Mouse (Mus musculus) MEL (cell line): ENCODE data around the gene Ppfia2. TPM values are rescaled to one million over a fixed set of nuclear protein-coding genes. Genes with fewer than 3 reads are reported as not detected.

Source experiments
- DNase-seq: peaks from one replicate; pipeline ENCODE4 v3.0.0; 2011; ENCODE audit warnings: low read depth, low spot score
- H3K27ac ChIP-seq: 2 replicates; pipeline ENCODE4 v1.5.1; 2012; ENCODE audit warnings: low read depth, mild to moderate bottlenecking, control low read depth, low read length, moderate library complexity; ENCODE audit not compliant: control insufficient read depth
- H3K27me3 ChIP-seq, 2 experiments: fragments of 150-350 bp in 1 of 2; sonication (generic) in 1 of 2; 2 replicates each; pipeline ENCODE4 v1.6.1; 2012; ENCODE audit warnings: low read length in 2 of 2, mild to moderate bottlenecking in 2 of 2, improper control_type of control experiment in 1 of 2, moderate library complexity in 1 of 2; ENCODE audit not compliant: insufficient read depth in 2 of 2, control insufficient read depth in 1 of 2
- H3K36me3 ChIP-seq, 2 experiments: 2 replicates each; pipeline ENCODE4 v1.6.1; 2012 to 2014; ENCODE audit warnings: low read length in 2 of 2, improper control_type of control experiment in 1 of 2, inconsistent platforms in 1 of 2, mild to moderate bottlenecking in 1 of 2; ENCODE audit not compliant: insufficient read depth in 2 of 2, control insufficient read depth in 1 of 2
- H3K4me1 ChIP-seq, 2 experiments: fragments of 150-350 bp in 1 of 2; sonication (generic) in 1 of 2; 2 replicates each; pipeline ENCODE4 v1.6.1; 2012; ENCODE audit warnings: low read length in 2 of 2, improper control_type of control experiment in 1 of 2, mild to moderate bottlenecking in 1 of 2; ENCODE audit not compliant: insufficient read depth in 2 of 2, control insufficient read depth in 1 of 2
- H3K4me3 ChIP-seq, 2 experiments: fragments of 150-350 bp in 1 of 2; sonication (generic) in 1 of 2; 2 replicates each; pipeline ENCODE4 v1.5.1; 2012; ENCODE audit warnings: low read depth in 2 of 2, low read length in 2 of 2, mild to moderate bottlenecking in 2 of 2, moderate library complexity in 2 of 2, control low read depth in 1 of 2, improper control_type of control experiment in 1 of 2; ENCODE audit not compliant: control insufficient read depth in 1 of 2, insufficient read depth in 1 of 2
- H3K79me2 ChIP-seq: 2 replicates; pipeline ENCODE4 v1.6.1; 2012; ENCODE audit warnings: mild to moderate bottlenecking, low read length, moderate library complexity; ENCODE audit not compliant: control insufficient read depth, poor library complexity, insufficient read depth
- H3K9ac ChIP-seq: 2 replicates; pipeline ENCODE4 v1.6.1; 2012; ENCODE audit warnings: low read depth, mild to moderate bottlenecking, control low read depth, low read length, moderate library complexity; ENCODE audit not compliant: control insufficient read depth, poor library complexity, severe bottlenecking
- H3K9me3 ChIP-seq: fragments of 150-350 bp; sonication (generic); replicated peaks from 2 replicates; pipeline ENCODE4 v1.6.1; 2012; ENCODE audit warnings: mild to moderate bottlenecking, low read length, improper control_type of control experiment, moderate library complexity; ENCODE audit not compliant: insufficient read depth
- CHD1 ChIP-seq: IDR thresholded peaks from 2 replicates; pipeline ENCODE4 v1.6.1; 2012; ENCODE audit warnings: low read depth, mild to moderate bottlenecking, inconsistent platforms, low read length, improper control_type of control experiment
- EP300 ChIP-seq, 2 experiments: IDR thresholded peaks; 2 replicates each; pipeline ENCODE4 v1.6.1; 2011; ENCODE audit warnings: improper control_type of control experiment in 2 of 2, low read length in 2 of 2, low read depth in 1 of 2, mild to moderate bottlenecking in 1 of 2
- ETS1 ChIP-seq: IDR thresholded peaks from 2 replicates; pipeline ENCODE4 v1.6.1; 2012; ENCODE audit warnings: low read depth, mild to moderate bottlenecking, inconsistent platforms, low read length, improper control_type of control experiment, moderate library complexity
- GABPA ChIP-seq: IDR thresholded peaks from 2 replicates; pipeline ENCODE4 v1.6.1; 2012; ENCODE audit warnings: low read depth, mild to moderate bottlenecking, inconsistent platforms, low read length, improper control_type of control experiment, moderate library complexity
- GATA1 ChIP-seq: IDR thresholded peaks from 2 replicates; pipeline ENCODE4 v1.6.1; 2011; ENCODE audit warnings: low read depth, low read length, improper control_type of control experiment
- JUND ChIP-seq: IDR thresholded peaks from 2 replicates; pipeline ENCODE4 v1.6.1; 2011; ENCODE audit warnings: low read depth, mild to moderate bottlenecking, improper control_type of control experiment, low read length
- MAX ChIP-seq: IDR thresholded peaks from 2 replicates; pipeline ENCODE4 v1.6.1; 2011; ENCODE audit warnings: low read length, improper control_type of control experiment
- MEF2A ChIP-seq: IDR thresholded peaks from 2 replicates; pipeline ENCODE4 v1.6.1; 2014; ENCODE audit warnings: low read depth, mild to moderate bottlenecking, inconsistent platforms, low read length, improper control_type of control experiment; ENCODE audit not compliant: poor library complexity, insufficient replicate concordance, severe bottlenecking; ENCODE audit errors: extremely low read depth
- MXI1 ChIP-seq: IDR thresholded peaks from 2 replicates; pipeline ENCODE4 v1.6.1; 2011; ENCODE audit warnings: mild to moderate bottlenecking, low read depth, low read length, improper control_type of control experiment
- NELFE ChIP-seq: IDR thresholded peaks from 2 replicates; pipeline ENCODE4 v1.6.1; 2011; ENCODE audit warnings: low read depth, low read length, improper control_type of control experiment
- NRF1 ChIP-seq: IDR thresholded peaks from 2 replicates; pipeline ENCODE4 v1.6.1; 2014; ENCODE audit warnings: low read depth, mild to moderate bottlenecking, inconsistent platforms, low read length, improper control_type of control experiment, moderate library complexity; ENCODE audit not compliant: poor library complexity, insufficient read depth, severe bottlenecking
- POLR2A ChIP-seq, 2 experiments: IDR thresholded peaks; 2 replicates each; pipeline ENCODE4 v1.6.1; 2011 to 2012; ENCODE audit warnings: low read length in 2 of 2, mild to moderate bottlenecking in 2 of 2, control low read depth in 1 of 2, improper control_type of control experiment in 1 of 2, low read depth in 1 of 2, moderate library complexity in 1 of 2; ENCODE audit not compliant: control insufficient read depth in 1 of 2, insufficient read depth in 1 of 2, poor library complexity in 1 of 2
- POLR2AphosphoS2 ChIP-seq: IDR thresholded peaks from 2 replicates; pipeline ENCODE4 v1.6.1; 2011; ENCODE audit warnings: low read length, improper control_type of control experiment
- POLR2AphosphoS5 ChIP-seq: IDR thresholded peaks from 2 replicates; pipeline ENCODE4 v1.6.1; 2012; ENCODE audit warnings: low read depth, borderline replicate concordance, mild to moderate bottlenecking, inconsistent platforms, low read length, moderate library complexity, mixed read lengths
- RCOR1 ChIP-seq: IDR thresholded peaks from 2 replicates; pipeline ENCODE4 v1.6.1; 2012; ENCODE audit warnings: low read depth, mild to moderate bottlenecking, inconsistent platforms, low read length, improper control_type of control experiment
- SIN3A ChIP-seq: IDR thresholded peaks from 2 replicates; pipeline ENCODE4 v1.6.1; 2012; ENCODE audit warnings: low read length, improper control_type of control experiment, inconsistent platforms
- SMC3 ChIP-seq: IDR thresholded peaks from 2 replicates; pipeline ENCODE4 v1.6.1; 2011; ENCODE audit warnings: low read depth, low read length, improper control_type of control experiment
- TBP ChIP-seq: IDR thresholded peaks from 2 replicates; pipeline ENCODE4 v1.8.0; 2011; ENCODE audit warnings: low read depth, low read length, improper control_type of control experiment
- USF2 ChIP-seq, 2 experiments: IDR thresholded peaks; 2 replicates each; pipeline ENCODE4 v1.6.1; 2011 to 2012; ENCODE audit warnings: improper control_type of control experiment in 2 of 2, low read length in 2 of 2, borderline replicate concordance in 1 of 2, inconsistent platforms in 1 of 2, low read depth in 1 of 2, mild to moderate bottlenecking in 1 of 2; ENCODE audit not compliant: insufficient read depth in 1 of 2
- ZC3H11A ChIP-seq: IDR thresholded peaks from 2 replicates; pipeline ENCODE4 v1.6.1; 2012; ENCODE audit warnings: low read depth, mild to moderate bottlenecking, inconsistent platforms, low read length, improper control_type of control experiment
- ZKSCAN1 ChIP-seq: IDR thresholded peaks from 2 replicates; pipeline ENCODE4 v1.6.1; 2012; ENCODE audit warnings: low read depth, mild to moderate bottlenecking, inconsistent platforms, low read length, improper control_type of control experiment, moderate library complexity
- ZMIZ1 ChIP-seq: IDR thresholded peaks from 2 replicates; pipeline ENCODE4 v1.6.1; 2012; ENCODE audit warnings: low read depth, mild to moderate bottlenecking, inconsistent platforms, low read length, improper control_type of control experiment, moderate library complexity
- polyA plus RNA-seq, 2 experiments: library from polyadenylated mRNA; stranded (reverse) in 1 of 2; unstranded in 1 of 2; fragments of >175 nt in 1 of 2; fragments of >200 nt in 1 of 2; gene quantifications; 2 replicates each; pipeline versions ENCODE4 v1.2.1 to v1.2.4; 2012; ENCODE audit warnings: low replicate concordance in 2 of 2, low read depth in 1 of 2; ENCODE audit not compliant: insufficient read length in 2 of 2, insufficient read depth in 1 of 2, missing spikeins in 1 of 2
- total RNA-seq: library from RNA; depleted of rRNA; stranded (reverse); fragments of 300-350 nt; gene quantifications from 2 replicates; pipeline ENCODE4 v1.2.3, GENCODE M21; 2012

The Ppfia2 gene
- total and polyA plus RNA-seq, 3 experiments = not detected

DNA sequence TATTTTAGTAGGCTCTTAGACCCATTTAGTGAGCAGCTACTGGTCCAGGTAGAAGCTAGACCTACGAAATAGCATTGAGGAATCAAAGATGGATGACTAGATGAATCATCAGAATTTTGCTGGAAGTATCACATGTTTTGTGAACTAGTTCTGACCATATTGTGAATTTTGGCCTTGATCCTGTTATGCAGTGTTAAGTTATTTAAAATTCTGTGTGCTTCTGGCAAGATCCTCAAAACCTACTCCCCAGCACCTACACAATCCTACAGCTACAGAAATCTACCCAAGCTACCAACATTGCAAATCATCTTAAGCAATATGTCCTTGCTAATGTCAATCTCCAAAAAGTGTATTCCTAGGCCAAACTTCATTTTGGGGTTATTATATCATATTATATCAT, 368.3 kb downstream of the Ppfia2 start:
- Histone ChIP-seq H3K4me1 (no peaks in the 10 kb centered on the region), H3K27ac (no peak overlapping the region), H3K27me3 (no peaks in the 10 kb centered on the region), H3K9ac (no peak overlapping the region), H3K79me2 (no peaks in the 10 kb centered on the region), H3K9me3 (no peaks in the 10 kb centered on the region)
- no peak for DNase-seq
- TF ChIP-seq RCOR1 (no peak), NELFE (no peak), GABPA (no peak), TBP (no peak), ZC3H11A (no peak), EP300 (IDR thresholded peaks at IDR 0.05; ENCODE audit: low read depth in 1 of 2, low read length in 2 of 2) (no peak), NRF1 (no peak), USF2 (IDR thresholded peaks at IDR 0.05; ENCODE audit: borderline replicate concordance in 1 of 2, insufficient read depth in 1 of 2, low read depth in 1 of 2, low read length in 2 of 2) (no peak), ETS1 (no peak), MXI1 (no peak), SIN3A (no peak), POLR2AphosphoS2 (no peak), CHD1 (no peak), MEF2A (no peak)
- TF ChIP-seq, all 39 proteins: peak for 0
- H3K36me3 ChIP-seq = no peaks in the 10 kb centered on the region
- H3K4me3 ChIP-seq = no peak overlapping the region

GRCm38 (mm10) chr10:106858106-106858505, 388.0 kb downstream of the Ppfia2 start:
- Histone ChIP-seq H3K9ac (no peak overlapping the region), H3K79me2 (no peaks in the 10 kb centered on the region), H3K27ac (no peak overlapping the region), H3K27me3 (no peaks in the 10 kb centered on the region), H3K4me3 (no peak overlapping the region), H3K36me3 (no peaks in the 10 kb centered on the region), H3K9me3 (no peaks in the 10 kb centered on the region), H3K4me1 (no peaks in the 10 kb centered on the region)
- no peak for TF ChIP-seq ZKSCAN1
- no peak for TF ChIP-seq ZMIZ1
- no peak for TF ChIP-seq MAX
- TF ChIP-seq EP300 (IDR thresholded peaks at IDR 0.05; ENCODE audit: low read depth in 1 of 2, low read length in 2 of 2) = no peak
- TF ChIP-seq SMC3 = no peak
- TF ChIP-seq POLR2A (IDR thresholded peaks at IDR 0.05; ENCODE audit: control insufficient read depth in 1 of 2, insufficient read depth in 1 of 2, low read depth in 1 of 2, low read length in 2 of 2, poor library complexity in 1 of 2) = no peak
- TF ChIP-seq POLR2AphosphoS5 = no peak
- no peak for TF ChIP-seq GATA1
- no peak for TF ChIP-seq GABPA
- no peak for TF ChIP-seq RCOR1
- no peak for TF ChIP-seq NELFE
- TF ChIP-seq JUND = no peak
- TF ChIP-seq, all 39 proteins: peak for 0
- DNase-seq = no peak
